Mouse (Mus musculus) brain, embryonic 14.5 days (tissue): ENCODE results near the gene Pex11g.

Experiments used
- CTCF ChIP-seq: fragments of 200-500 bp; IDR thresholded peaks from 2 replicates; pipeline ENCODE4 v1.5.1; 2012; ENCODE audit warnings: inconsistent platforms, mild to moderate bottlenecking, moderate library complexity, borderline replicate concordance; ENCODE audit not compliant: insufficient read depth, insufficient read length; ENCODE audit errors: extremely low read depth
- POLR2A ChIP-seq: fragments of 200-500 bp; IDR thresholded peaks from 2 replicates; pipeline ENCODE4 v1.6.1; 2012; ENCODE audit warnings: mild to moderate bottlenecking, inconsistent platforms, borderline replicate concordance; ENCODE audit not compliant: poor library complexity, insufficient read depth, insufficient read length, severe bottlenecking; ENCODE audit errors: extremely low read depth

- TF ChIP-seq CTCF: no peak
- peak; percentile 47; the same call in 1 of the 2 replicates for TF ChIP-seq POLR2A
These were observed 47.8 kb upstream of the Pex11g start, which contains the start of gene Pnpla6 for GRCm38 (mm10) chr8:3515260-3515671.
